Mouse (Mus musculus): Measurements from ENCODE around the gene Galm. TPM values are rescaled to one million over a fixed set of nuclear protein-coding genes. Genes with fewer than 3 reads are reported as not detected.
"Not testable (repeated sequence)": the region's sequence is repeated elsewhere in the genome, so short reads cannot be mapped to it uniquely, and the experiment has no call there.

The Galm gene
- total RNA-seq, 2 experiments from 2014 or later = 14.5 to 16.2 TPM

DNA sequence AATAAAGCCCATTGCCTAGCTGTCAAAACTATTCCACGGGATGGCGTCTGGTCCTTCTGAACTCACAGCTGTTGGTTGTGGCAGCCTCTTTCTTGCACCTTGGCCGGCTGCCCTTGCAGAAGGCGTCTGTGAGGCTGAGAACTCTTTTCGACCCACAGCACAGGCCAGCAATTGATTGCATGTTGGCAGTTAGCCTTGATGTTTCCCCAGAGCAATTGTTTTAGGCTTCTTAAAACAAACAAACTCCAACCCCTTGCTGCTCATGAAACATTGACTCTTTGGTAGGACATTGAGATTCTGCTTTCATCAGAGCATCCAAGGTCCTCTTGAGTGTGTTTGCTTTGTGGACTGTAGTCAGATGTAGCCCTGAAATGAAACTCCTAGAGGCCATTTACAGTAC lies 33.2 kb downstream of the Galm start:
- DNase-seq (ENCODE audit: low spot score in 2 of 2) = no peak

DNA sequence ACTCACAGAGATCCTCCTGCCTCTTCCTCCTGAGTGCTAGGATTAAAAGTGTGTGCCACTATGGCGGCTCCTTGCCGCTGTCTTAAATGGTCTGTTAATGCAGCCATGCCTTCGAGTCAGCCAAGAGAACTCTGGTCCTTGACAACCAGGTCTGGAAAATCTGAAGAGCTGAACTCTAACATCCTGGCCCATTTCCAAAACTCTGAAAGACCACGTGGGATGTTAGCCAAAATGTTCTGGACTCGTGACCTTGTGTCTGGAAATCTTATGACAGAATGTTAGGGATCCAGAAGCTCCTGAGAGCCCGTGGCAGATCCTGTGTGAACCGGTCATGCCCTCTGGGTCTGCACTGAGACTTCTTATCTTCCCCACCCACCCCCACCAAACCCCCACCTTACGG lies 36.7 kb downstream of the Galm start:
- no peak for DNase-seq (ENCODE audit: low spot score in 2 of 2)

DNA sequence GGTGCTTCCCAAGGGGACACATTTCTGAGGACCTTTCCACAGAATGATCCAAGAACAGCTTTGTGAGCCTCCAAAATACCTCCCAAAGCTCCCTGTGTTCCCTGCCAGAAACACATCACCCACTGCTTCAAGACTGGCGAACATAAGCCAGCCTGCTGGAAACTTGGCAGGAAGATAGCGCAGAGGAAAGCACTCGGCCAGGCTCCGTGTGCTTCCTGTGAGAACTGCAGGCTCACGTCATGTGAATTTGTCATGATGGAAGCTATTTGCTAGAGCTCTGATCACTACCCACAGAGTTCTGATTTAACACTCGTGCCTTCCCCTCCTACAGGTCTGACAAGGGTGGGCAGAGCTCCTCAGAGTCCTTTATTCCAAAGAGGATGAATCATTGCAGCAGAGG lies 38.5 kb downstream of the Galm start:
- no peak for DNase-seq (ENCODE audit: low spot score in 2 of 2)

DNA sequence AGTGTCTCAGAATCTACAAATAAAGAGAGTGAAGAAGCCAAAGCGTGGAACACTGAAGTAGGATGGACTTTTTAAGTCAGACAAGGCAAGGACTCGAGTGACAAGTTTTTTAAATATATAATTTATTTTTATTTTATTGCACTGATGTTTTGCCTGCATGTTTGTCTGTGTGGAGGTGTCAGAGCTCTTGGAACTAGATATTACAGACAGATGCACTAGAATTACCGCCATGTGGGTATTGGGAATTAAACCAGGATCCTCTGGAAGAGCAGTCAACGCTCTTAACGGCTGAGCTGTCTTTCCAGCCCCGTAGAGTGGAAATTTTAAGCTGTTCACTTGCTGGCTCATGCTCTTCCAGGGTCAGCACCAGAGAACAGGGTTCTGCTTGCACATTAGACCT lies 39.1 kb downstream of the Galm start:
- DNase-seq (ENCODE audit: low spot score in 2 of 2) = no peak

DNA sequence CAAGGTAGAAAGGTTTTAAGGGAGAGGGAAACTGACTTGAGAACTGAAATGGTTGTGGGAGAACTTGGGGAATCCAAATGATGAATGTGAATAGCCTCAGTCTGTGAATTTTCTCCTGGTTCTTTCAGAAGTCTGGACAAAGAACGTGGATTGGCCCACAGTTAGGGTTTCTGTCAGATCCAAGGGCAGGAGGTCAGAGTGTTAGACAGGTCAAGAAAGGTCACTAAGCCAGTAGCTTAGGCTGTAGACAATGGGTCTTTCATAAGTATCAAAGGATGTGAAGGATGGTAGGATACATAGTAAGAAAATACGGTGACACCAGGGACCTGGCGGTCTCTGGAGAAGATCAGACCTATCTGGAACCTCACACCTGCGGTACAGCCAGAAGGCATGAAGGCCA lies 40.2 kb downstream of the Galm start:
- DNase-seq (ENCODE audit: low spot score in 2 of 2) = no peak

DNA sequence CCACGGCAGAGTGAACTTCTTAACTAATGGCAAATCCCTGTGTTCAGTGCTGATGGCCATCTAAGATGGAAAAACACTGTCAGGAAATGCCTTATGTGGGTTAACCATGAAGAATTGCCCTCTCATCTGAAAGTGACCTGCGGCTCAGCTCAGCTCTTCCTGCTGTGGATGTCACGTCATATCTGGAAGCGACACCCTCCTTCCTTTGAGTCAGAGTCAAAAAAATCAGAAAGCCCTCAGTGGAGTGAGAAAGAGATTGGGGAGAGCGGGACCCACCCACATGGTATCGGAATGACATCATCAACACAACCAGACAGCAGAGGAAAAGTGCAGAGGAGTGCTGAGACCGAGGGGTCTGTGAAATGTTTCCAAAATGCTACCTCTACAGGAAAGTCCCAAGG lies 40.6 kb downstream of the Galm start:
- no peak for DNase-seq (ENCODE audit: low spot score in 2 of 2)

DNA sequence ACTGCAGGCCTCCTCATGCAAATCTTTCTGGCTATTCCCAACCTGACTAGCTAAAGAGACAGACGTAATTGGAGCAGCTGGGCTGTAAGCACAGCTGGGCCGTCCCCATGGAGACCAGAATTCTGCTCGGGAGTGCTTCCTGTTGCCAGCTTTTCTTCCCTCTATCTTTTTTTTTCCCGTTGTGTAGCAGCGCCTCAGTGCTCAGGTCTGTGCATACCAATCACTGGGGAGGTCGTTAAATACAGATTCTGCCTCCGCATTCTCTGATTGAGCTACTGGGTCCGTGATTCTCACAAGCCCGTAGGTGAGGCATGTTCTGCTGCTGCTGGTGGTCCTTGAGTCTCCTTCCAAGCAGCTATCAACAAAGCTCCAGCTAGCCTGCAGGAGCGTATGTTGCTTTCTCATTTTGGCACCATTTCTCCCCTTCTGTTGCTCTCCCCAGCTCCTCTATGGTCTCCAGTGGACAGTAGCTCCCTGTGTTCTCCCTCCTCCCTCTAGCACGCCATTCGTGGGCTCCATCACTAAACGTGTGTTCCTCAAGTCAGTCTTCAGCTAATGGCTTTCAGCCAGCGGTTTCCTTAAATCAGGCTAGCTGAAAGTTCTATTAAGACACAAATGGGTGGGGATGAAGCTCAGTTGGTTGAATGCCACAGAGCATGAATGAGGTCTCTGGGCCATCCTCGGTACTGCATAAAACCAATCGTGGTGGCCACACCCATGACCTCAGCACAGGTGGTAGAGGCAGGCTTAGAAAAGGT lies 41.3 kb downstream of the Galm start:
- DNase-seq (ENCODE audit: low spot score in 2 of 2) = no peak

DNA sequence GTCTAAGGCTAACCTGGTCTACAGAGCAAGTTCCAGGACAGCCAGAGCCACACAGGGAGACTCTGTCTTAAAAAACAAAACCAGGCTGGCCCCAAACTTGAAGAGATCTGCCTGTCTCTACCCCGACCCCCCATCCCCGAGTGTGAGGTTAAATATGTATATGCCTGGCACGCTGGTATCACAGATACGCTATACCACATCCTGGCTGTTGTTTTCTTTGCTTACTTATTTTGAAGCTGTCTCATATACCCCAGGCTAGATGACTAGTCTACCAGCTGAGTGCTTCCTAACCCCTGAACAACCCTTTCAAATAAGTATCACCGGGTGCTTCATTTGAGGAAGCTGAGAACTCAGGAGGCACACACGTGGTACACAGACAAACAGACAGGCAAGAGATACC lies 42.5 kb downstream of the Galm start:
- DNase-seq (ENCODE audit: low spot score in 2 of 2) = no peak

DNA sequence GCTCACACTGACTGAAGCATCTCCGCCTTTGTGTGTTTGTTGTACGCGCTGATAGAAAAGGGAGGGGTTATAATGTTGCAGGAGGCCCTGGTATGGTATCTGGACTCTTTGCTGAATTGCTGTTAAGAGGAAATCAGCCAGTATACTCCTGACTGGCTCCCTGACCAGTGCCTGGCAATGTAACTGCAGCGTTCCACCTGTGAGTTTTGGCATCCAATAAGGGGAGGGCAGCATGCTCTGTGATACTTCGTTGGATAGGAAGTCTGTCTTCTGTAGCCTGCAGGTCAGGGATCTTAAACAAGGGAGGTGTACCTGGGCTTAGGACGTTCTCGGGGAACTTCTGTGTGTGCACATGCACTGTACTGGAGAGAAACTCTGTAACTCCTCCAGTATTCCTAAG lies 43.7 kb downstream of the Galm start:
- DNase-seq (ENCODE audit: low spot score in 2 of 2) = no peak

DNA sequence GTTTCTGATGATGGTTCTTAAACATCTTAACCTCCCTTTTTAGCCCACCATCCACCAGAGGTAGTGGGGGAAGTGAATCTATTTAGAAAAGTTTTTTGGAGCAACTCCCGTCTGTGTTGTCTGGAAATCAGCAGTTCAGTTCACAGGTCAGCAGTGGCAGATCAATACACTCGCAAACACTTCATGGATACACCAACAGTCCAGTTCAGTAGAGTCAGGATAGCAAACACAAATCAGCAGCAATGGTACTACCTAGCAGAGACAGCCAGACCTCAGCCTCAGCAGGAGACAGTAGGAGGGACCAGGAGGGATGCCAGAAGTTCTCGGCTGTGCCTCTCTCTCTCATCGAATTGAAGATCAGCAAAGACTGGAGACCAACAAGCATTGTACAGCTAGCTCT lies 44.7 kb downstream of the Galm start:
- DNase-seq (ENCODE audit: low spot score in 2 of 2) = no peak

DNA sequence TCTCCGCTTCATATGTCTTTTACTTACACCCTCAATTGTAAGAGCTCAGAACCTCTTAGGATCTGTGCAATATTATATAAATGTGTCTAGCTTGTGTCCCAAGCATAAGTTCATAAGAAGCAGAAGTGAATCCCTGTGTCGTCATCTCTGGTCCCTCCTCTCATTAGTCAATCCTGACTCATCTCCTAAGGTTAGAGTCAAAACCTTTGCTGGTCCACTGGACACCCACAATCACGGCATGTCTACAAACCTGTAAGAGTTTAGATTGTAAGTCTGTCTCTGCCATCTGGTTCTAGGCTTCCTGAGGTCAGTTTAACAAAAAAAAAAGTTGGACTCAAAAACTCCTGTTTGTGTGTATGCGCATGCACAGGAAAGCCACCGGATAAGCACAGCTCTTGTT lies 45.5 kb downstream of the Galm start:
- DNase-seq (ENCODE audit: low spot score in 2 of 2) = no peak

DNA sequence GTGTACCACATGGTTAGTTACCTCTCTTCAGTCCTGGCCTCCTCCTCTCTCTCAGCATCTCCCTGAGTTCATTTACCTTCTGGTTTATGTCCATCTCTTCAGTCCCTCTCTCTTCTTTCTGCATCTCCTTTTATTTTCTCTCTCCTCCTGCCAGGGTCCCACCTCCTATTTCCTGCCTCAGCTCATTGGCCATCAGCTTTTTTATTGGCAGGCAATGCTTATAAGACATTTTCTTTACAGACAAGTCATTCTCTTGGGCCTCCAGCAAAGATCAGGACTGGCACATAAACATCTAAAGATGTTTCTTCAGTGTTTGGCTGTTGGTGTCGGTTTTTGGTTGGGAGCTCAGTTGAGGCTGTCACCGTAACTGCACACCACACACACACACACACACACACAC lies 46.4 kb downstream of the Galm start:
- no peak for DNase-seq (ENCODE audit: low spot score in 2 of 2)

DNA sequence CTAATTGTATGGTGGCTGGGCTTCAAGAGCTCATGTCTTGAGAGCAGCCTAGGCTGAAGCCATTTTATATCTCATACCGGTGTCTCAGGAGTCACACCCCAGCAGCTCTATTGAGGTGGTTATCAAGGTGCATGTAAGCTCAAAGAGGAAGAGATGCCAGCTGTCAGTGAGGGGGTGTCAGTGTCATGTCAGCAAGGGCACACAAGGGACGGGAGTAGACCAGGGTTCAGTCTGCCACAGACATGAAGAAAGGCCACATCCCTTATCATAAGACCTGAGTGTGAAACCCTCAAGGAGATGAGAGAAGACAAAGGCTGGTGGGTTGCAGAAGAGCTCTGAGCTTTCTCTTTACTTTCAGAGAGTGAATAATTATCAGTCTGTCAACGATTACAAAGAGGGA lies 46.9 kb downstream of the Galm start:
- no peak for DNase-seq (ENCODE audit: low spot score in 2 of 2)

DNA sequence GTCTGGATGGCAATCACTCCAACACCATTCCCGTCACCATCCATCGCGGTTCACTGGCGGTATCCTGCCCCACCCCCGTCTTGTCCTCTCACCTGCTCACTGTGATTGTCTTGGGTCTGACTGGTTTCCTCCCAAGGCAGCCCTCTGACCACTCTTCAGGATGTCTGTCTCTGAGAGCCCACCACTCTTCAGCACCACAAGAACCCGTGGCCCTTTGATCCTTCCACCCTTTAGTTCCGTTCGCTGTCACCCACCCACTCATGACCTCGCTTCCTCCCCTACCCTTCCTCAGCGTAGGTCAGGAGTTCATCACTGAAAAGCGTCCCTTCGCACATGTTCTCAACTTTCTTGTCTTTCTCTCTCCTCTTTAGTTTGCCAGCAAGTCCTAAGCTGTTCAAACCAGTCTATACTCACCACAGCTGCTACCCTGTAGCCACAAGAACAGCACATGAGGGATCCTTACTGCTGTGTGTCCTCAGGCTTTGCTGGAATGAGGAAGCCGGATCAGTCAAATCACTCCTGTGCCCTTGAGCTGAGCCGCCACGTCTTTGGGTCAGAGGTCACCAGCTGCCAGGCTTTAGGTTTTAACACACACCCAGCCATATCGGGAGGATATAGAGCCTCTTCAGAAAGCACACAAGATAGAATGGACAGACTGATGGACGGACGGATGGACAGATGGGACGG lies 47.6 kb downstream of the Galm start:
- no peak for DNase-seq (ENCODE audit: low spot score in 2 of 2)

DNA sequence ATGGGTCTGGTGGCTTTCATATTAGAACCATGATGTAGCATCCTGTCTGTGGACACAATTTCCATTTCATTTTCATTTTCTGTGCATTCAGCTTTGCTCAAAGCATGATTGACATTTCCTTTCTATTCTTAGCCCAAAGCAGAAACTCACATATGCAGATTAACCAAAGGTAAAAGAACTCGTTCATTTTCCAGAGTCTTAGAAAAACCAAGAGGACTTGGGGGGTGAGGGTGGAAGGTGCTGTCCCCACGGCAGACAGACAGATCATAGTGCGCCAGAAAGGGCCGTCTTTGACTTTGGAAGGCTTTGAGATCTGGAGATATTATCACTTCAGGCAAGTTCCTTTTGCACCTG lies 48.1 kb downstream of the Galm start:
- DNase-seq (ENCODE audit: low spot score in 2 of 2) = no peak

DNA sequence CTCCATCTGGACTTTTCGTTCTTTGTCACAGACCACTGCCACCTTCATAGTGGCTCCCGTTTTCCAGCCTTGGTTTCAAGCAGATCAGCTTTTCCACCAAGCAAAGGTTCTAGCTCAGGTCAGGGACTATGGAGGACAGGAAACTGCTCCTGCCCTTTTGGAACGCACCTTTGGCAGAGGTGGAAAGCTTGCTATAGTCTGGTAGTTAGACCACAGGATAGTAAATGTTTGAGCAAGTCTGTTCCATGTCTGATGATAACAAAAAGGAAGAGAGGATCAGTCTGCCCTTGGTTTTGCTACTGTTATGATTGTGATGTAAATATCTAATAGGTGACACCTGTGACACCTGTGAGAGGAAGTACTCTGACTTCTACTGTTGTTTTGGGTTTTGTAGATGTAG lies 48.7 kb downstream of the Galm start:
- no peak for DNase-seq (ENCODE audit: low spot score in 2 of 2)

DNA sequence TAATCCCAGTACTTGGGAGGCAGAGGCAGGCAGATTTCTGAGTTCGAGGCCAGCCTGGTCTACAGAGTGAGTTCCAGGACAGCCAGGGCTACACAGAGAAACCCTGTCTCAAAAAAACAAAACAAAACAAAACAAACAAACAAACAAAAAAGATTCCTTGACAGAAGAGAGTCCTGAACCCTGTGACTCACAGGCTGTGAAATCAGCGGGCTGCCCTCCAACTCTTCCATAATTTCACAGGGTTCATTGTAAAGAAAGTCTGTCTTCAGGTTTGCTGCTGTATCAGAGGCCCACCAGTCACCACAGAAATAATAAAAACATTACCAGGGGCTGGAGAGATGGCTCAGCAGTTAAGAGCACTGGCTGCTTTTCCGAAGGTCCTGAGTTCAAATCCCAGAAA lies 51.6 kb downstream of the Galm start:
- not testable (repeated sequence) for DNase-seq (ENCODE audit: low spot score in 2 of 2)

DNA sequence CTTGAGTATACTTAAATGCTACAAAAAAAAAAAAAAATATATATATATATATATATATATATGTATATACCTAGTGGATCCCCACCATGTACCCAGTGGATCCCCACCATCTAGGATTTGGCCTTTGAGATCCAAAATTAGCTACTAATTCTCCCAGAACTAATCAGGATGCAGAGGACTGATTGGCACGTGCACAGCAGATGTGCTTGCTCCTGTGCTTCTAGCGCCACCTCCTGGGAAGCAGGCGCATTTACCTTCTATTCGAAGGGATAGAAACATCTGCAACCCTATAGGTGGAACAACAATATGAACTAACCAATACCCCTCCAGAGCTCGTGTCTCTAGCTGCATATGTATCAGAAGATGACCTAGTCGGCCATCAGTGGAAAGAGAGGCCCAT lies 52.7 kb downstream of the Galm start:
- DNase-seq (ENCODE audit: low spot score in 2 of 2) = peak in 1 of 2 experiments; percentile 48

DNA sequence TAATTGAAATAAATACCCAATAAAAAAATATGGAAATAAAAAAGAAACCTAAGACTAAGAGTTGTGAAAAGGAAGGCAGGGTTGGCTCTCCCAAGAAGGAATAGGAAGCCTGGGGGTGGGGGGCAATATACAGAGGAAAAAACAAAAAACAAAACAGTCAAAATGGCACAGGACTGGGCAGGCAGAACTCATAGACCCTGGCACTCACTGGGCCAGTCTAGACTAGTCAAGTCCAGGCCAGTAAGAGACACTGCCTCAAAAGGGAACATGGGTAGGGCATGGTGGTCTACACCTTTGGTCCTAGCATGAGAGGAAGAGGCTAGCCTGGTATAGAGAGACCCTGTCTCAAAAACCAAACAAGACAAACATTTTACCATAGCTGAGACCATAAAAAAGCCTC lies 53.2 kb downstream of the Galm start:
- DNase-seq (ENCODE audit: low spot score in 2 of 2) = no peak

DNA sequence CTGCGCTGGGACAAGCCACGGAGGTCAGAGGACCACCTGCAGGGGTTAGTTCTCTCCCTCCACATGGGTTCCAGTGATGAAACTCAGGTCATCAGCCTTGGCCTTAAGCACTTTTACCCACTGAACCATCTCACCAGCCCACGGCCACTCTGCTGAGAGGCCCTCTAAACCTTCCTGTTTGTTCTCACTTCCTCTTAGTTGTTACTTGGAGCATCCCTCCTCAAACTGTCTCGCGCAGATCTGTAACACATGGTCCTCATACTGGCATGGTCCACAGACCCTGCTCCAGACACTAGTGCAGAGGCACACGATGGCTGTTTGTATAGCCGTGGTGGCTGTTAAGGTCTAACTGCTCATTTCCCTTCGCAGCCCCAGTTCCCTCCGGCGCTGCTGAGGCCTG lies 56.3 kb downstream of the Galm start:
- no peak for DNase-seq (ENCODE audit: low spot score in 2 of 2)

DNA sequence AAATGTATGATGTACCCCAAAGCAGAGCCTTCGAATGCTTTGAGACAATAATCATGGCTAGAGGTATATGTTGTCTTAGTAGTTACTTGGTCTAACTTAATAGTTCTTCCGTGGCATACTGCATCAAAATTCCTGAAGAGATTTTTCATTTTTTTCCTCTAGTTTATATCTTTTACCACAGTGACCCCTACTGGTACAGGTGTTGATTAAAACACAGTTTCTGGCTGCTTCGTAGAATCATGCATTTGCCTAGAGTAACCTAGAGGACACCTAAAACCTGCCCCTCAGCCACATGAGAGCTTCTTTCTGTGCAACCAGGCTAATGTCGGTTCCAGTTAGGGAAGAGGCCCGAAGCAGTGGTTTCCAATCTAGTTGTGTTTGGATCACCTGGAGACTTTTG lies 65.8 kb downstream of the Galm start:
- DNase-seq (ENCODE audit: low spot score in 2 of 2) = no peak

DNA sequence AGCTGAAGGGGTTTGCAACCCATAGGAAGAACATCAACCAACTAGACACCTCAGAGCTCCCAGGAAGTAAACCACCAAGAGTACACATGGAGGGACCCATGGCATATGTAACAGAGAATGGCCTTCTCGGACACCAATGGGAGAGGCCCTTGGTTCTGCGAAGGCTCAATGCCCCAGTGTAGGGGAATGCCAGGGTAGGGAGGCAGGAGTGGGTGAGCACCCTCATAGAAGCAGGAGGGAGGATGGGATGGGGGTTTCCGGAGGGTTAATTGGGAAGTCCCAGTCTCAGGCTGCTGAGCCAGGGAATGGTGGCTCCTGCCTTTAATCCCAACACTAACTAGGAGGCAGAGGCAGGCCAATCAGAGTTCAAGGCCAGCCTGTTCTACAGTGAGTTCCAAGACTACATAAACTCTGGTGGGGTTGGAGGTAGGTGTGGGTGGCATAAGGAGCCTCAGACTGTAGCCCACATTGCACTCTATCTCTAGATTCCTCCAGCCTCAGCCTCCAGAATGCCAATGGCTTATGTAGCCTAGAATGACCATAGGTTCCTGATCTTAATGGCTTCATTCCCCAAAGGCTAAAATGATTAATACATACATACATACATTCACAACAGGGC lies 72.0 kb downstream of the Galm start:
- DNase-seq (ENCODE audit: low spot score in 2 of 2) = no peak

DNA sequence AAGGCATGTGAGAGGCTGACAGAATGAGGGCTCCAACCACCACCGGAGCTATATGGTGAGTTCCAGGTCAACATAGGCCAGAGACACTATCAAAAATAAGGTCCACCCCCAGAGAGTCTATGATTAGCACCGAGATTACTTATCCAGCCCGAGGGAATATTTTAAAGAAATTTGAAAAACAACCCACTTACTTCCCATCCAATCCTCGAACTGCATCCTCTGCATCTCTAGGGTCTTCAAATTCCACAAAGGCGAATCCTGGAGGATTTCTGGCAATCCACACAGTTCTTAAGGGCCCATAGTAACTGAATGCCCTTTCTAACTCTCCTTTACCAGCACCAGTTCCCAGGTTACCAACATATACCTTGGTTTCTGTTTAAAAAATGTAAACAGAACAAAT lies 78.4 kb downstream of the Galm start:
- DNase-seq (ENCODE audit: low spot score in 2 of 2) = no peak

Data from adrenal gland, postnatal 4 days (tissue).